Mouse (Mus musculus): ENCODE data around the gene Omt2b. TPM values are rescaled to one million over a fixed set of nuclear protein-coding genes. Genes with fewer than 3 reads are reported as not detected.
"Not testable (repeated sequence)": the region's sequence is repeated elsewhere in the genome, so short reads cannot be mapped to it uniquely, and the experiment has no call there.

The Omt2b gene
- polyA plus RNA-seq (2011; ENCODE audit: insufficient read depth, insufficient read length, low read depth, missing spikeins): not detected in 2 replicates

DNA sequence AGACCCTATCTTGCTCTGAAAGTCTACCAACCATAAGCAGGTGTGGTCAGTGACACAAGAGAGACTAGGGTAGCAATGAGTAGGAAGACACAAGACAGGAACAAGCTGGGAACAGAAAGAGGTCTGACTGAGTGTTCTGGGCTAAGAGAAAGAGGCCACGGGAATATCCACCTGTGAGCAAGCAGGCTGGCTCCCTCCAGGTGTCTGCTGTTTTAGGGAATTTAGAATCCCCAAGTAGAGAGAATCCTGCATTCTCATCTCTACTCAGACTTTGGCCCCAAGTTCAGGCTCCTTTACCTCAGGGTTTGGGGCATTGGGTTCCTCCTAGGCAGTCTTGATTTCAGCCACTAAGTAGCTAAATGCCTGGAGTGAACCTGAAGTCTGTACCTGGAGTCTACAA is at the start of gene Omt2b:
TSS of gene Omt2b (plus strand) at position 301 of the 400 bp plus-strand sequence.
- not testable (repeated sequence) for H3K4me3 ChIP-seq (ENCODE audit: low read depth, low read length); H3K9me3 ChIP-seq (replicated peaks; ENCODE audit: control insufficient read depth, insufficient read depth, low read length, poor library complexity, severe bottlenecking); H3K4me1 ChIP-seq (ENCODE audit: control insufficient read depth, insufficient read depth, low read length); H3K9ac ChIP-seq (ENCODE audit: low read depth, poor library complexity, severe bottlenecking); H3K27ac ChIP-seq (ENCODE audit: insufficient read depth, low read length); H3K36me3 ChIP-seq (ENCODE audit: control insufficient read depth, insufficient read depth, low read length, poor library complexity, severe bottlenecking); H3K27me3 ChIP-seq (ENCODE audit: control insufficient read depth, insufficient read depth, low read length, poor library complexity, severe bottlenecking)

DNA sequence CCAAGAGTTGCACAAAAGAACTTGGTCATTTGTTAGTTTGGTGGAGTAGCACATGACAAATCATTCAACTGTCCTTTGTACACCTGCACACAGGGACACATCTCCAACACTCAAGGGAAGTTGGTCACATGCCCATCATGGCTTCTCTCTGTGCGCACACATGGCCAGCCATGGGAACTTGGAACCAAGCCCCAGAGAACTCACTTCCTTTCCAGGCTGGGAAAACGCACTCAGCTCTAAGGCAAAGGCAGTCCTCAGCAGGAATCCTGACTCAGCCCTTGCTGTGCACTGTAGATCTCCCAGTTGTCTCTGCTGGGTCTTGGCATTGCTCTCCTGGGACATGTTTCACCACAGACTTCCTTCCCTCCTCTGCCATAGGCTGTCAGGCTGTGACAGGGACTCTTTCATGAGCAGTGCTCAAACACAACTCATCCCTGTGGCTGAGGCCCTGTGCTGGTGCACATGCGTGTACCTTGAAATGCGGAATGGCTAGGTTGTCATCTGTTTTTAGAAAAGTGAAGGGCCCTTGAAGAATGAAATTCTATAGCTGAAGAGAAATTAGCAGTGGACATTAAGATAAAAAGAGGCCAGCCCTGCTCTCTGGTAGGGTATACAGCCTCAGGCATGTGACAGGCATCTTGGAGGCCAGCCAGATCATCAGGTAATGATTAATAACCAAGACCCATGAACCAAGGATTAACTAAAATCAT is 45.2 kb upstream of the Omt2b start:
- not testable (repeated sequence) for H3K4me1 ChIP-seq (ENCODE audit: control insufficient read depth, insufficient read depth, low read length); H3K9me3 ChIP-seq (replicated peaks; ENCODE audit: control insufficient read depth, insufficient read depth, low read length, poor library complexity, severe bottlenecking); H3K36me3 ChIP-seq (ENCODE audit: control insufficient read depth, insufficient read depth, low read length, poor library complexity, severe bottlenecking); H3K27me3 ChIP-seq (ENCODE audit: control insufficient read depth, insufficient read depth, low read length, poor library complexity, severe bottlenecking); H3K4me3 ChIP-seq (ENCODE audit: low read depth, low read length); H3K9ac ChIP-seq (ENCODE audit: low read depth, poor library complexity, severe bottlenecking); H3K27ac ChIP-seq (ENCODE audit: insufficient read depth, low read length)

DNA sequence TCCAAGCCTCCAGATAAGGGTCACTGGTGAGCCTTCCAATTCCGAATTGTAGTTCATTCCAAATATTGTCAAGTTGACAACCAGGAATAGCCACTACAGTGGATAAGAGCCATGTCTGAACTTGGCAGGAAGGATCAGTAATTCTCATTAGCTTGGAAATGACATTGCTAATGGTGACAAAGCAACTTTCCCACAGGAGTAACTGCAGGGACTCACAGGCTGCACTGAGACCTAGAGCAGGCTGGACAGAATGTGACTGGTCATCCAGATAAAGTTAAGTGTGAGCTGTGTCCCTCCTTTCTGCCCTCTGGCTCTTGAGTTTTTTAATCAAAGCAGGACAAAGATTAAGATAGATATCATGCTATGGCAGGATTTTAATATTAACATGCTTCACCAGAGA is 38.3 kb upstream of the Omt2b start:
- not testable (repeated sequence) for H3K27me3 ChIP-seq (ENCODE audit: control insufficient read depth, insufficient read depth, low read length, poor library complexity, severe bottlenecking); H3K9me3 ChIP-seq (replicated peaks; ENCODE audit: control insufficient read depth, insufficient read depth, low read length, poor library complexity, severe bottlenecking); H3K36me3 ChIP-seq (ENCODE audit: control insufficient read depth, insufficient read depth, low read length, poor library complexity, severe bottlenecking); H3K27ac ChIP-seq (ENCODE audit: insufficient read depth, low read length); H3K4me3 ChIP-seq (ENCODE audit: low read depth, low read length); H3K4me1 ChIP-seq (ENCODE audit: control insufficient read depth, insufficient read depth, low read length); H3K9ac ChIP-seq (ENCODE audit: low read depth, poor library complexity, severe bottlenecking)

DNA sequence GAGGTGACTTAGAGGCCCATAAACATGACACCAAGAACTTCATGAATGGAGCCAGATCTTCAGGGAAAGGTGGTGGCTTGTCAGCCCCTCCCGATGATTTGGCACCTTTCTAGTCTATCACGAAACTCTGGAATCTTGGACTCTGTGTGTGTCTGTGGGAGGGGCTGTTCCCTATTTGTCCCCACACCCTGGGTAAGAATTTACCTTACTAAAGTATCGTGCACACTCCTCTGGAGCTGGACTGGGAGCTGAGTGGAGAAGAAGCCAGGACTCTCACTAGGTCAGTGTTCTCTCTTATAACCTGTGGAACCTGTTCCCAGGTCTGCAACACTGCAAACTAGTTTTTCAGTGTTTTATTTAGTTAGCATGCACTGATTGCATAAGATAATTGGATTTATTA is 37.7 kb upstream of the Omt2b start, which contains the start of gene Gm10639:
TSS of gene Gm10639 (plus strand) at position 201 of the 400 bp plus-strand sequence.
- H3K36me3 ChIP-seq (ENCODE audit: control insufficient read depth, insufficient read depth, low read length, poor library complexity, severe bottlenecking); H3K4me1 ChIP-seq (ENCODE audit: control insufficient read depth, insufficient read depth, low read length); H3K9ac ChIP-seq (ENCODE audit: low read depth, poor library complexity, severe bottlenecking); H3K9me3 ChIP-seq (replicated peaks; ENCODE audit: control insufficient read depth, insufficient read depth, low read length, poor library complexity, severe bottlenecking); H3K27me3 ChIP-seq (ENCODE audit: control insufficient read depth, insufficient read depth, low read length, poor library complexity, severe bottlenecking); H3K4me3 ChIP-seq (ENCODE audit: low read depth, low read length); H3K27ac ChIP-seq (ENCODE audit: insufficient read depth, low read length): not testable (repeated sequence)

DNA sequence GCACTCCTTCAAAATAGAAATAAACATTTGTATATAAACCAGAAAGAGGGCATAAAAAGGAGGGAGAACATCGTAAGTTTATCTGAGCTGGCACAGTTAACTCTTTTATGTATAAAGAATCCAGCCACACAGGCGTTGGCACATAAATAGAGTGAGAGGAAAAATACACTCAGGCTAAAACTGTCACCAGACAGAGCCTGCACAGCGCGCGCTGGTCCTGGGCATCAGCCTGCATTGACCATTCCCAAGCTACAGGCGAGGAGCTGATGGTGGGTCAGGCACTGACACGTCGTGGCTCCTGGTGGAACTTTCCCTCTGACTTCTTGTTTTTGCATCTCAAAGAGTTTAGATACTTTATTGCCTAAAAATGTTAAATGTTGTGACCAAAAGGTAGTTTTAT is 34.9 kb upstream of the Omt2b start:
- H3K9me3 ChIP-seq (replicated peaks; ENCODE audit: control insufficient read depth, insufficient read depth, low read length, poor library complexity, severe bottlenecking); H3K36me3 ChIP-seq (ENCODE audit: control insufficient read depth, insufficient read depth, low read length, poor library complexity, severe bottlenecking): not testable (repeated sequence)

DNA sequence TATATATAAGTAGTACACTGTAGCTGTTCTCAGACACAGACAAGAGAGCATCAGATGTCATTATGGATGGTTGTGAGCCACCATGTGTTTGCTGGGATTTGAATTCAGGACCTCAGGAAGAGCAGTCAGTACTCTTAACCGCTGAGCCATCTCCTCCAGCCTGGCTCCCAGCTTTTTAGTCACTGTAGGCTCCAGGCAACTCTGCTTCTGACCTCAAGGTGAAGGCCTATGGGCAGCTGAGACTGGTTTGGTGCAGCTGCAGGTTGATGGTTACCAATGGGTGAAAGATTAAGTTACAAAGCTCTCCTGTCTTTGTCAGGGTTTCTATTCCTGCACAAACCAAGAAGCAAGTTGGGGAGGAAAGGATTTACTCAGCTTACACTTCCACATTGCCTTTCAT is 33.7 kb upstream of the Omt2b start:
- H3K36me3 ChIP-seq (ENCODE audit: control insufficient read depth, insufficient read depth, low read length, poor library complexity, severe bottlenecking); H3K4me1 ChIP-seq (ENCODE audit: control insufficient read depth, insufficient read depth, low read length); H3K4me3 ChIP-seq (ENCODE audit: low read depth, low read length); H3K27ac ChIP-seq (ENCODE audit: insufficient read depth, low read length); H3K9ac ChIP-seq (ENCODE audit: low read depth, poor library complexity, severe bottlenecking); H3K27me3 ChIP-seq (ENCODE audit: control insufficient read depth, insufficient read depth, low read length, poor library complexity, severe bottlenecking); H3K9me3 ChIP-seq (replicated peaks; ENCODE audit: control insufficient read depth, insufficient read depth, low read length, poor library complexity, severe bottlenecking): not testable (repeated sequence)

More for the DNA sequence above, 34.9 kb upstream of the Omt2b start:
- H3K27ac ChIP-seq (ENCODE audit: insufficient read depth, low read length); H3K4me3 ChIP-seq (ENCODE audit: low read depth, low read length); H3K4me1 ChIP-seq (ENCODE audit: control insufficient read depth, insufficient read depth, low read length); H3K9ac ChIP-seq (ENCODE audit: low read depth, poor library complexity, severe bottlenecking); H3K27me3 ChIP-seq (ENCODE audit: control insufficient read depth, insufficient read depth, low read length, poor library complexity, severe bottlenecking): not testable (repeated sequence)

DNA sequence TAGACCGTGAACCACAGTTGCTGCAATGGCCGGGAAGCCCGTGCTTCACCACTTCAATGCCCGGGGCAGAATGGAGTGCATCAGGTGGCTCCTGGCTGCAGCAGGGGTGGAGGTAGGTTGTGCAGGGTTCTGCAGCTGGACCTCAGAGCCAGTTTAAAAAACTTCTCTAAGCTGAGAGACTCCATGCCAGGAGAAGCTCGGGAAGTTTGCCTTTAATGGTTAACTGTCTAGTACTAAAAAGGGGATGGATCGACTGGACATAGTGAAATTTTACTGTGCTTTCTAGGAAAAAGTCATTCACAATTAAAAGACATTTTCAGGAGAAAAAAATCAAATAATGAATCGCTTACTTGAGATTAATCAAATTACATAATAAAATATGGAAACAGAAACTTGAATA is 32.6 kb upstream of the Omt2b start:
- not testable (repeated sequence) for H3K27ac ChIP-seq (ENCODE audit: insufficient read depth, low read length); H3K9me3 ChIP-seq (replicated peaks; ENCODE audit: control insufficient read depth, insufficient read depth, low read length, poor library complexity, severe bottlenecking); H3K4me1 ChIP-seq (ENCODE audit: control insufficient read depth, insufficient read depth, low read length); H3K27me3 ChIP-seq (ENCODE audit: control insufficient read depth, insufficient read depth, low read length, poor library complexity, severe bottlenecking); H3K36me3 ChIP-seq (ENCODE audit: control insufficient read depth, insufficient read depth, low read length, poor library complexity, severe bottlenecking); H3K4me3 ChIP-seq (ENCODE audit: low read depth, low read length); H3K9ac ChIP-seq (ENCODE audit: low read depth, poor library complexity, severe bottlenecking)
